Mouse (Mus musculus): ENCODE data around the gene A130010J15Rik. TPM values are rescaled to one million over a fixed set of nuclear protein-coding genes. Genes with fewer than 3 reads are reported as not detected.

The A130010J15Rik gene
- total and polyA plus RNA-seq, 3 experiments = 1.7 to 18.9 (median 10.2) TPM

GRCm38 (mm10) chr1:193146416-193146815, 21.4 kb upstream of the A130010J15Rik start:
- Histone ChIP-seq H3K9me3 (replicated peaks) (no peaks in the 10 kb centered on the region), H3K4me3 (ENCODE audit: low read depth, low read length) (no peak overlapping the region), H3K4me1 (ENCODE audit: insufficient read depth, low read depth, low read length) (0 out of 2 replicates have a peak, but pooled peaks cover 5% of the 10 kb centered on the region), H3K36me3 (replicated peaks) (no peaks in the 10 kb centered on the region), H3K27me3 (ENCODE audit: insufficient read depth, low read length) (peaks cover 45% of the 10 kb centered on the region)
- ATAC-seq (ENCODE audit: extremely low read depth, insufficient number of reproducible peaks, low FRiP score, poor library complexity, severe bottlenecking) (no peak), DNase-seq (ENCODE audit: low spot score) (no peak)
- no peak for TF ChIP-seq GATA1 (IDR thresholded peaks at IDR 0.05; ENCODE audit: borderline replicate concordance, low read length)
- no peak for TF ChIP-seq CTCF (IDR thresholded peaks at IDR 0.05; ENCODE audit: low read depth, low read length)
- TF ChIP-seq POLR2AphosphoS5 (IDR thresholded peaks at IDR 0.05; ENCODE audit: insufficient replicate concordance, low read depth, low read length) = no peak
- no peak for TF ChIP-seq TAL1 (conservative IDR thresholded peaks at IDR 0.05; ENCODE audit: low read depth, low read length)
- TF ChIP-seq GATA2 (IDR thresholded peaks at IDR 0.05; ENCODE audit: borderline replicate concordance, low read depth, low read length) = no peak

- H3K27me3 ChIP-seq (ENCODE audit: insufficient read depth, low read length) = peaks cover 45% of the 10 kb centered on the region
- no peak for ATAC-seq (ENCODE audit: extremely low read depth, insufficient number of reproducible peaks, low FRiP score, poor library complexity, severe bottlenecking)
Measured at GRCm38 (mm10) chr1:193149231-193149630, 18.6 kb upstream of the A130010J15Rik start.

DNA sequence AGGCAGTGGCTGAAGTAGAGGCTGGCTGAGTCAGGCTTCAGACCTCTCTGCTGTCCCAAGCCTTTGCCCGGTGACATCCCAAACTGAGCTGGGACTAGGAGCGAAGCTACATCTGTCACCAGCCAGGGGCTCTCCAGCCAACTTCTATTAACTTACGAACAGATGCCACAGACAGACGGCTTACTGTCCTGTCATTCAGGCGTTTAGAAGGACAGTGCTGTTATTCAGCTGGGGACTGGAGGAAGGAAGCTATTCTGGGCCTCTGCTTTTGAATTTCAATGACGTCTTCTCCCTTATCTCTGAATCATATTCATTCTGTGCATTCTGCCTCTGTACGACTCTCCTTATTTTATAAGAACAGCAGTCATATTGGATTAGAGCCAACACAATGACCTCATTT, 16.7 kb upstream of the A130010J15Rik start:
- H3K27me3 ChIP-seq (ENCODE audit: insufficient read depth, low read length) = peaks cover 41% of the 10 kb centered on the region

More at GRCm38 (mm10) chr1:193149231-193149630, 18.6 kb upstream of the A130010J15Rik start:
- no peak for TF ChIP-seq GATA1 (IDR thresholded peaks at IDR 0.05; ENCODE audit: borderline replicate concordance, low read length)
- DNase-seq (ENCODE audit: low spot score) = no peak
- H3K4me3 ChIP-seq (ENCODE audit: low read depth, low read length) = no peak overlapping the region
- peaks cover 12% of the 10 kb centered on the region for H3K4me1 ChIP-seq (ENCODE audit: insufficient read depth, low read depth, low read length)
- no peaks in the 10 kb centered on the region for H3K9me3 ChIP-seq (replicated peaks)
- no peaks in the 10 kb centered on the region for H3K36me3 ChIP-seq (replicated peaks)

GRCm38 (mm10) chr1:193152872-193153271, 15.0 kb upstream of the A130010J15Rik start, which contains the start of gene Irf6:
Irf6 (plus strand) TSS chr1:193153111.
- no peaks in the 10 kb centered on the region for H3K36me3 ChIP-seq (replicated peaks)
- no peak for DNase-seq (ENCODE audit: low spot score)

More for the DNA sequence above, 16.7 kb upstream of the A130010J15Rik start:
- peaks cover 7% of the 10 kb centered on the region for H3K4me1 ChIP-seq (ENCODE audit: insufficient read depth, low read depth, low read length)
- DNase-seq (ENCODE audit: low spot score) (no peak), ATAC-seq (ENCODE audit: extremely low read depth, insufficient number of reproducible peaks, low FRiP score, poor library complexity, severe bottlenecking) (no peak)
- no peaks in the 10 kb centered on the region for H3K36me3 ChIP-seq (replicated peaks)
- TF ChIP-seq POLR2AphosphoS5 (IDR thresholded peaks at IDR 0.05; ENCODE audit: insufficient replicate concordance, low read depth, low read length) (no peak), TAL1 (conservative IDR thresholded peaks at IDR 0.05; ENCODE audit: low read depth, low read length) (no peak), GATA2 (IDR thresholded peaks at IDR 0.05; ENCODE audit: borderline replicate concordance, low read depth, low read length) (no peak), CTCF (IDR thresholded peaks at IDR 0.05; ENCODE audit: low read depth, low read length) (no peak), GATA1 (IDR thresholded peaks at IDR 0.05; ENCODE audit: borderline replicate concordance, low read length) (no peak)
- H3K9me3 ChIP-seq (replicated peaks) = no peaks in the 10 kb centered on the region
- no peak overlapping the region for H3K4me3 ChIP-seq (ENCODE audit: low read depth, low read length)

DNA sequence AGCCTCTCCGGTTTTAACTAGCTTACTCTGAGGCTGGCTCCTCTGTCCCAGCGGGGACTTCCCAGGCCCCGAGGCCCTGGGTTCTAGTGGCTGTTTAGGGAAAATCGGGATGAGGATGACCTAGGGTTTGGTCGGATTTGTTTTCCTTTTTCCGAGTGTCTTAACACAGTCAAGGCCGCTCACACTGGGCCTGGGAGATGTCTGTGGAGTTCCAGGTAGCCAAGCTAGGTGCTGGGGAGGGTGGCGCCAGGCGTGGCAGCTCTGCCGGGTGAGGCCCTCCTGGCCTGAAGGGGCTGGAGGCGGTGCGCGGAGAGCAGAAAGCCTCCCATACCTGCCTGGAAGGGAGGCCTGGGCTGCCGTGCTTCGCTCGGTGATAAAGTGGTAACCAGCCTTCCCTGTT, 14.3 kb upstream of the A130010J15Rik start:
- Histone ChIP-seq H3K27me3 (ENCODE audit: insufficient read depth, low read length) (peaks cover 46% of the 10 kb centered on the region), H3K4me3 (ENCODE audit: low read depth, low read length) (no peak overlapping the region), H3K9me3 (replicated peaks) (no peaks in the 10 kb centered on the region), H3K36me3 (replicated peaks) (no peaks in the 10 kb centered on the region), H3K4me1 (ENCODE audit: insufficient read depth, low read depth, low read length) (peaks cover 8% of the 10 kb centered on the region)
- TF ChIP-seq POLR2AphosphoS5 (IDR thresholded peaks at IDR 0.05; ENCODE audit: insufficient replicate concordance, low read depth, low read length) (no peak), TAL1 (conservative IDR thresholded peaks at IDR 0.05; ENCODE audit: low read depth, low read length) (no peak), GATA2 (IDR thresholded peaks at IDR 0.05; ENCODE audit: borderline replicate concordance, low read depth, low read length) (no peak), GATA1 (IDR thresholded peaks at IDR 0.05; ENCODE audit: borderline replicate concordance, low read length) (no peak), CTCF (IDR thresholded peaks at IDR 0.05; ENCODE audit: low read depth, low read length) (no peak)
- DNase-seq (ENCODE audit: low spot score) (no peak), ATAC-seq (ENCODE audit: extremely low read depth, insufficient number of reproducible peaks, low FRiP score, poor library complexity, severe bottlenecking) (no peak)

More at GRCm38 (mm10) chr1:193152872-193153271, 15.0 kb upstream of the A130010J15Rik start, which contains the start of gene Irf6:
- Histone ChIP-seq H3K4me3 (ENCODE audit: low read depth, low read length) (peak within 1 kb of the TSS; percentile 35; the same call in 1 of the 2 replicates), H3K4me1 (ENCODE audit: insufficient read depth, low read depth, low read length) (peaks cover 7% of the 10 kb centered on the region), H3K27me3 (ENCODE audit: insufficient read depth, low read length) (peaks cover 50% of the 10 kb centered on the region), H3K9me3 (replicated peaks) (no peaks in the 10 kb centered on the region)
- TF ChIP-seq CTCF (IDR thresholded peaks at IDR 0.05; ENCODE audit: low read depth, low read length) (no peak), POLR2AphosphoS5 (IDR thresholded peaks at IDR 0.05; ENCODE audit: insufficient replicate concordance, low read depth, low read length) (no peak), TAL1 (conservative IDR thresholded peaks at IDR 0.05; ENCODE audit: low read depth, low read length) (no peak), GATA1 (IDR thresholded peaks at IDR 0.05; ENCODE audit: borderline replicate concordance, low read length) (no peak), GATA2 (IDR thresholded peaks at IDR 0.05; ENCODE audit: borderline replicate concordance, low read depth, low read length) (no peak)
- ATAC-seq (ENCODE audit: extremely low read depth, insufficient number of reproducible peaks, low FRiP score, poor library complexity, severe bottlenecking) = peak; percentile 37; the same call in 1 of the 2 replicates

- H3K4me3 ChIP-seq (ENCODE audit: low read depth, low read length) = no peak overlapping the region
- H3K27me3 ChIP-seq (ENCODE audit: insufficient read depth, low read length) = peaks cover 31% of the 10 kb centered on the region
- H3K9me3 ChIP-seq (replicated peaks) = no peaks in the 10 kb centered on the region
- DNase-seq (ENCODE audit: low spot score) = no peak
- H3K4me1 ChIP-seq (ENCODE audit: insufficient read depth, low read depth, low read length) = peaks cover 29% of the 10 kb centered on the region
- no peaks in the 10 kb centered on the region for H3K36me3 ChIP-seq (replicated peaks)
- no peak for ATAC-seq (ENCODE audit: extremely low read depth, insufficient number of reproducible peaks, low FRiP score, poor library complexity, severe bottlenecking)
- no peak for TF ChIP-seq TAL1 (conservative IDR thresholded peaks at IDR 0.05; ENCODE audit: low read depth, low read length)
- TF ChIP-seq GATA2 (IDR thresholded peaks at IDR 0.05; ENCODE audit: borderline replicate concordance, low read depth, low read length) = no peak
- TF ChIP-seq CTCF (IDR thresholded peaks at IDR 0.05; ENCODE audit: low read depth, low read length) = no peak
- TF ChIP-seq GATA1 (IDR thresholded peaks at IDR 0.05; ENCODE audit: borderline replicate concordance, low read length) = no peak
- TF ChIP-seq POLR2AphosphoS5 (IDR thresholded peaks at IDR 0.05; ENCODE audit: insufficient replicate concordance, low read depth, low read length) = no peak
Measured at GRCm38 (mm10) chr1:193156316-193157110, 11.3 kb upstream of the A130010J15Rik start.
